Mouse (Mus musculus): ENCODE measurements at regions not wholly inside any gene's neighbourhood (a gene's known extent, or its start where the extent isn't known, plus 50 kb on each side); places are given as distances from the start of the nearest gene placed in this dataset.

GRCm38 (mm10) chr11:17324651-17325050, 67.3 kb downstream of the C1d start:
- DNase-seq (ENCODE audit: low spot score in 2 of 2) = no peak

GRCm38 (mm10) chr11:17325731-17326646, 68.6 kb downstream of the C1d start:
- DNase-seq (ENCODE audit: low spot score in 2 of 2) = no peak

GRCm38 (mm10) chr11:17326695-17327094, 69.3 kb downstream of the C1d start:
- DNase-seq (ENCODE audit: low spot score in 2 of 2) = no peak

- DNase-seq (ENCODE audit: low spot score in 2 of 2) = peak; percentile 25 to 30
Measured at GRCm38 (mm10) chr11:17351476-17351875, 94.1 kb downstream of the C1d start.

- DNase-seq (ENCODE audit: low spot score in 2 of 2) = peak; percentile 11 to 12
Measured at GRCm38 (mm10) chr11:17352148-17353130, 95.1 kb downstream of the C1d start.

- DNase-seq (ENCODE audit: low spot score in 2 of 2) = no peak
Measured at GRCm38 (mm10) chr11:17359698-17360254, 102.4 kb downstream of the C1d start.

GRCm38 (mm10) chr11:17377859-17378258, 120.5 kb downstream of the C1d start:
- DNase-seq (ENCODE audit: low spot score in 2 of 2) = no peak

GRCm38 (mm10) chr11:17386756-17387155, 129.4 kb downstream of the C1d start:
- peak; percentile 17 to 22 for DNase-seq (ENCODE audit: low spot score in 2 of 2)

GRCm38 (mm10) chr11:17393832-17394231, 136.5 kb downstream of the C1d start:
- no peak for DNase-seq (ENCODE audit: low spot score in 2 of 2)

- no peak for DNase-seq (ENCODE audit: low spot score in 2 of 2)
Measured at GRCm38 (mm10) chr11:17414531-17414930, 157.2 kb downstream of the C1d start.

GRCm38 (mm10) chr11:17415144-17415543, 157.8 kb downstream of the C1d start:
- DNase-seq (ENCODE audit: low spot score in 2 of 2) = no peak

GRCm38 (mm10) chr11:17417656-17418289, 160.4 kb downstream of the C1d start:
- DNase-seq (ENCODE audit: low spot score in 2 of 2) = no peak

- no peak for DNase-seq (ENCODE audit: low spot score in 2 of 2)
Measured at GRCm38 (mm10) chr11:17442133-17442532, 184.8 kb downstream of the C1d start.

- DNase-seq (ENCODE audit: low spot score in 2 of 2) = no peak
Measured at GRCm38 (mm10) chr11:17449289-17449688, 191.9 kb downstream of the C1d start.

- DNase-seq (ENCODE audit: low spot score in 2 of 2) = no peak
Measured at GRCm38 (mm10) chr11:17450360-17451045, 193.1 kb downstream of the C1d start.

GRCm38 (mm10) chr11:17451451-17451850, 194.1 kb downstream of the C1d start:
- peak; percentile 7 to 15 for DNase-seq (ENCODE audit: low spot score in 2 of 2)

GRCm38 (mm10) chr11:17453530-17453929, 196.2 kb downstream of the C1d start:
- no peak for DNase-seq (ENCODE audit: low spot score in 2 of 2)

GRCm38 (mm10) chr11:17458946-17459345, 201.6 kb downstream of the C1d start:
- no peak for DNase-seq (ENCODE audit: low spot score in 2 of 2)

GRCm38 (mm10) chr11:17460024-17460919, 202.9 kb downstream of the C1d start:
- no peak for DNase-seq (ENCODE audit: low spot score in 2 of 2)

- DNase-seq (ENCODE audit: low spot score in 2 of 2) = no peak
Measured at GRCm38 (mm10) chr11:17460920-17461279, 203.5 kb downstream of the C1d start.
